Mouse (Mus musculus) liver, embryonic 14.5 days (tissue): Measurements from ENCODE around the gene Nedd4.

Source experiments
- CTCF ChIP-seq: IDR thresholded peaks from 2 replicates; pipeline ENCODE4 v1.5.1; 2016; ENCODE audit warnings: antibody characterized with exemption, low read depth, control low read depth
- EP300 ChIP-seq: IDR thresholded peaks from 2 replicates; pipeline ENCODE4 v1.6.1; 2016; ENCODE audit warnings: antibody characterized with exemption, low read depth

GRCm38 (mm10) chr9:72699702-72700101, 37.6 kb downstream of the Nedd4 start:
- TF ChIP-seq CTCF (no peak), EP300 (0 out of 2 replicates have a peak, but pooled peaks have one; percentile 45)
